10 mouse cellular contexts compared by ENCODE assay signal in genomic region chr5:101647726-101648686, GRCm38 (mm10). TPM values are rescaled to one million over a fixed set of nuclear protein-coding genes. Genes with fewer than 3 reads are reported as not detected.
A peak's percentile ranks its signal among the peaks of the same experiment; 100 is the strongest.
DNase-seq lines count a peak whose midpoint lies in the region; ATAC-seq lines count a peak whose summit lies in the region.
"Had no signal": no experiment of that assay in that cellular context is flagged by ENCODE, and none has a peak within 500 bp of the region (broad histone marks: within the 10 kb centered on the region; RNA-seq: fewer than 3 reads in every experiment).

No protein-coding gene starts in this region.

- H3K4me1 ChIP-seq in hindbrain, embryonic 16.5 days (ENCODE audit: control insufficient read depth, insufficient read depth, low read depth, low read length), result no peaks in the 10 kb centered on the region

- no peak overlapping the region for H3K27ac ChIP-seq in hindbrain, embryonic 16.5 days (ENCODE audit: low read depth, low read length)

- H3K4me2 ChIP-seq in hindbrain, embryonic 16.5 days (ENCODE audit: low read length), result peak overlapping the region; percentile 4

- 5% methylated on average over 53 of the region's 53 CpGs for WGBS in hindbrain, embryonic 16.5 days

- peak; percentile 13; the same call in 1 of the 2 replicates for ATAC-seq in frontal cortex, adult (ENCODE audit: low TSS enrichment)
- ATAC-seq in hindbrain, embryonic 16.5 days, result peak; percentile 37
- 0 out of 2 replicates have a peak, but pooled peaks have one; percentile 13 for ATAC-seq in neutrophil, adult 5-6 weeks (ENCODE audit: extremely low read depth, insufficient number of reproducible peaks, low FRiP score, poor library complexity, severe bottlenecking)

- H3K36me3 ChIP-seq in hindbrain, embryonic 16.5 days (ENCODE audit: control insufficient read depth, insufficient read depth, low read length), result no peaks in the 10 kb centered on the region

- no peak overlapping the region for H3K9ac ChIP-seq in hindbrain, embryonic 16.5 days (ENCODE audit: low read depth, low read length)

- H3K4me3 ChIP-seq in hindbrain, embryonic 16.5 days (ENCODE audit: low read length), result no peak overlapping the region

- peaks cover 75% of the 10 kb centered on the region for H3K27me3 ChIP-seq in hindbrain, embryonic 16.5 days (replicated peaks; ENCODE audit: control insufficient read depth, insufficient read depth, low read length)

- DNase-seq in frontal cortex, postnatal 14 days (ENCODE audit: low spot score in 2 of 2), result no peak
- peak; percentile 41 for DNase-seq in retina, postnatal 1 day
- DNase-seq in retina, embryonic 14.5 days (ENCODE audit: low spot score), result no peak
- DNase-seq in left cerebral cortex, adult 8-10 months (ENCODE audit: low spot score in 2 of 2), result no peak
- DNase-seq in adrenal gland, postnatal 10 days, result no peak
- DNase-seq: lung, postnatal 4 days; thymus, adult 2 months had no signal

- peaks cover 5% of the 10 kb centered on the region for H3K9me3 ChIP-seq in hindbrain, embryonic 16.5 days (ENCODE audit: control insufficient read depth, low read length)

RNA-seq across cellular contexts. Expression of gene Nkx6-1, which starts 16.8 kb away (rescaled TPM):
- 3.8 and 5.1 TPM in 2 replicates for polyA plus RNA-seq in hindbrain, embryonic 16.5 days (2015; fragmentation: Nextera tagmentation; extraction: Ambion mirVana)
- total RNA-seq in neutrophil, adult 5-6 weeks (2017), result not detected in 2 replicates
- total RNA-seq in left cerebral cortex, adult 8-10 months (2022), result under 1 TPM in 3 of 4 experiments, not detected in 1; 0.11 to 0.33 (median 0.27) TPM
- under 1 TPM in 1 of 2 experiments, not detected in 1; 0.12 TPM for total RNA-seq in adrenal gland, postnatal 10 days (2021)
- polyA plus RNA-seq: thymus, adult 2 months had no signal
